Mouse (Mus musculus) T-helper 1 cell (primary cell): Measurements from ENCODE around the gene Socs2.

Experiments used
- in situ Hi-C: fragments of 300-600 bp; cut with MboI, MseI; formaldehyde crosslinking; loops from one replicate; pipeline ENCODE4 v1.15.1; 2025; ENCODE audit warnings: high pct_unique_total_duplicates

Socs2 gene

GRCm38 (mm10) chr10:95416685-95417495 lies at the start of gene Socs2:
Gene Socs2 (minus strand): TSS chr10:95417180.
- in situ Hi-C loops = no loop called here

GRCm38 (mm10) chr10:95465485-95465896 lies 48.5 kb upstream of the Socs2 start:
- in situ Hi-C loops = no loop called here

- in situ Hi-C loops = no loop called here
Measured at GRCm38 (mm10) chr10:95464527-95464926, 47.5 kb upstream of the Socs2 start.

- in situ Hi-C loops = no loop called here
Measured at GRCm38 (mm10) chr10:95462231-95462630, 45.3 kb upstream of the Socs2 start.

- in situ Hi-C loops = no loop called here
Measured at GRCm38 (mm10) chr10:95461053-95461553, 44.1 kb upstream of the Socs2 start.

- in situ Hi-C loops = no loop called here
Measured at GRCm38 (mm10) chr10:95458050-95458806, 41.2 kb upstream of the Socs2 start.

GRCm38 (mm10) chr10:95457367-95458049 lies 40.5 kb upstream of the Socs2 start:
- in situ Hi-C loops = no loop called here

GRCm38 (mm10) chr10:95456103-95456502 lies 39.1 kb upstream of the Socs2 start:
- in situ Hi-C loops = no loop called here

GRCm38 (mm10) chr10:95453282-95453681 lies 36.3 kb upstream of the Socs2 start:
- in situ Hi-C loops = no loop called here

GRCm38 (mm10) chr10:95449033-95449432 lies 32.1 kb upstream of the Socs2 start:
- in situ Hi-C loops = loop anchor here (25.0 kb wide), 1 partner anchor 437 kb away; no protein-coding TSS in a partner anchor

GRCm38 (mm10) chr10:95447954-95448353 lies 31.0 kb upstream of the Socs2 start:
- in situ Hi-C loops = loop anchor here (25.0 kb wide), 1 partner anchor 436 kb away; no protein-coding TSS in a partner anchor

- in situ Hi-C loops = loop anchor here (25.0 kb wide), 1 partner anchor 433 kb away; no protein-coding TSS in a partner anchor
Measured at GRCm38 (mm10) chr10:95445104-95446056, 28.4 kb upstream of the Socs2 start.

- in situ Hi-C loops = loop anchor here (25.0 kb wide), 1 partner anchor 430 kb away; no protein-coding TSS in a partner anchor
Measured at GRCm38 (mm10) chr10:95442334-95442733, 25.4 kb upstream of the Socs2 start.

GRCm38 (mm10) chr10:95440566-95440965 lies 23.6 kb upstream of the Socs2 start:
- in situ Hi-C loops = loop anchor here (25.0 kb wide), 1 partner anchor 428 kb away; no protein-coding TSS in a partner anchor

- in situ Hi-C loops = loop anchor here (25.0 kb wide), 1 partner anchor 428 kb away; no protein-coding TSS in a partner anchor
Measured at GRCm38 (mm10) chr10:95439718-95440339, 22.8 kb upstream of the Socs2 start.

GRCm38 (mm10) chr10:95438941-95439340 lies 22.0 kb upstream of the Socs2 start:
- in situ Hi-C loops = loop anchor here (25.0 kb wide), 1 partner anchor 427 kb away; no protein-coding TSS in a partner anchor

- in situ Hi-C loops = loop anchor here (25.0 kb wide), 1 partner anchor 418 kb away; no protein-coding TSS in a partner anchor
Measured at GRCm38 (mm10) chr10:95430271-95430670, 13.3 kb upstream of the Socs2 start.

- in situ Hi-C loops = loop anchor here (25.0 kb wide), 1 partner anchor 417 kb away; no protein-coding TSS in a partner anchor
Measured at GRCm38 (mm10) chr10:95429111-95429510, 12.1 kb upstream of the Socs2 start.
